Mouse (Mus musculus) adrenal gland, adult 2 months (tissue): ENCODE measurements around the gene Tmem185a. TPM values are rescaled to one million over a fixed set of nuclear protein-coding genes. Genes with fewer than 3 reads are reported as not detected.
A peak's percentile ranks its signal among the peaks of the same experiment; 100 is the strongest.
"Not testable (repeated sequence)": the region's sequence is repeated elsewhere in the genome, so short reads cannot be mapped to it uniquely, and the experiment has no call there.

Experiments
- DNase-seq: peaks from one replicate; pipeline ENCODE4 v3.0.0; 2021
- long read RNA-seq: library from polyadenylated mRNA; stranded (forward); transcript quantifications from one replicate; pipeline ENCODE4 v2.0.0, GENCODE M21; 2021
- polyA plus RNA-seq: library from polyadenylated mRNA; depleted of rRNA; stranded (reverse); fragments of >200 nt; gene quantifications from 2 replicates; pipeline ENCODE4 v1.2.3, GENCODE M21; 2012; rRNA removed
- total RNA-seq, 2 experiments: library from RNA; stranded (reverse); gene quantifications; 2 replicates each; pipeline ENCODE4 v1.2.3; 2021

The Tmem185a gene
- total RNA-seq (10 to 100 TPM; 53.0 to 58.1 TPM), polyA plus RNA-seq (24.1 and 28.5 TPM in 2 replicates)
- long read RNA-seq, transcript Tmem185a-202 (7 exons, 1,307 nt): major isoform, 25 of 37 reads
- long read RNA-seq, partial matches to known transcripts: 1 of 37 reads
- long read RNA-seq, other reads (novel, unspliced or antisense): 9 of 37 reads

GRCm38 (mm10) chrX:70476792-70477776, at the start of gene Tmem185a:
Gene Tmem185a (minus strand): TSS chrX:70477180.
- DNase-seq: peak; percentile 90

GRCm38 (mm10) chrX:70514413-70514812, 37.4 kb upstream of the Tmem185a start:
- DNase-seq: not testable (repeated sequence)

- not testable (repeated sequence) for DNase-seq
These were observed 10.3 kb upstream of the Tmem185a start for GRCm38 (mm10) chrX:70487328-70487727.

- DNase-seq: no peak
These were observed 5.2 kb upstream of the Tmem185a start for GRCm38 (mm10) chrX:70482154-70482553.

GRCm38 (mm10) chrX:70478701-70479100, 1.7 kb upstream of the Tmem185a start:
- DNase-seq: no peak

DNA sequence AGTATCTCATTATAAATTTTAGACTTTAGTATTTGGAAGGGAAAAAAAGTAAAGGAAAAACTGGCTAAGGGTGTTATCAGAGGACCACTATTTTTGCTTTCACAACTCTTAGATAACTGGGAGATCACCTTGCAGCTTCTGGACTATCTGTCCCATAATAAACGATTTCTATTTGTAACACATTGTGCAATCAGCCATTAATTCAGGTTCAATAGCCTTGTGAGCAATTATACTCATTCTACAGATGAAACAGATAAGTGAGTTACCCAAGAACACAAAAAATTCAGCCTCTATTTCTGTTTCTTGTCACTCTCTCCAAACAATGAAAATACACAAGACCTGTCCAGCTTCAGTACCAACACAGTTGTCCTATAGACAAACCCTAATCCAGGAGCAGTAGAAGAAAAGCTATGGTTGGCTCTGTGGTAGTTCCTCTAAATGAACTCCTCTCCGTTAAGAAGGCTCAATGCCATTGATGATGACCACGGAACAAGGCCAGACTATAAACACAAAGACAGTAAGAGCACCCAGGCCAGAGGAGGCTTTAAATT, 1.7 kb downstream of the Tmem185a start:
- no peak for DNase-seq

GRCm38 (mm10) chrX:70466897-70467296, 10.1 kb downstream of the Tmem185a start:
- DNase-seq: no peak

GRCm38 (mm10) chrX:70465489-70465888, 11.5 kb downstream of the Tmem185a start:
- peak; percentile 56 for DNase-seq

- DNase-seq: no peak
These were observed 13.4 kb downstream of the Tmem185a start for GRCm38 (mm10) chrX:70463621-70464020.

GRCm38 (mm10) chrX:70452359-70452758, 24.6 kb downstream of the Tmem185a start:
- DNase-seq: not testable (repeated sequence)

- not testable (repeated sequence) for DNase-seq
These were observed 51.5 kb downstream of the Tmem185a start for GRCm38 (mm10) chrX:70425473-70425872.

Other genes with a start within 250 kb of the Tmem185a start
- 10 to 100 TPM; 36.6 to 39.6 TPM for gene Ids, start 112.1 kb downstream of the Tmem185a start, total RNA-seq
- gene Ids, start 112.1 kb downstream of the Tmem185a start, polyA plus RNA-seq: 18.5 and 20.7 TPM in 2 replicates
- 10 to 100 TPM; 14.9 to 20.9 TPM for gene 1110012L19Rik, start 91.3 kb downstream of the Tmem185a start, total RNA-seq
- 1.3 and 1.8 TPM in 2 replicates for gene 1110012L19Rik, start 91.3 kb downstream of the Tmem185a start, polyA plus RNA-seq